Mouse (Mus musculus) adrenal gland, postnatal 0 days (tissue): ENCODE results near the gene H2al1i. TPM values are rescaled to one million over a fixed set of nuclear protein-coding genes. Genes with fewer than 3 reads are reported as not detected.

Experiments
- polyA plus RNA-seq: library from polyadenylated mRNA; unstranded; fragments of >200 nt; fragmentation: Nextera tagmentation; extraction: Ambion mirVana; gene quantifications from 2 replicates; pipeline ENCODE4 v1.2.1, GENCODE M21; 2015

Gene H2al1i
- not detected in 2 replicates for polyA plus RNA-seq

GRCm38 (mm10) chrX:11324359-11324758 is at the start of gene H2al1i:
H2al1i (plus strand) TSS chrX:11324659.

DNA sequence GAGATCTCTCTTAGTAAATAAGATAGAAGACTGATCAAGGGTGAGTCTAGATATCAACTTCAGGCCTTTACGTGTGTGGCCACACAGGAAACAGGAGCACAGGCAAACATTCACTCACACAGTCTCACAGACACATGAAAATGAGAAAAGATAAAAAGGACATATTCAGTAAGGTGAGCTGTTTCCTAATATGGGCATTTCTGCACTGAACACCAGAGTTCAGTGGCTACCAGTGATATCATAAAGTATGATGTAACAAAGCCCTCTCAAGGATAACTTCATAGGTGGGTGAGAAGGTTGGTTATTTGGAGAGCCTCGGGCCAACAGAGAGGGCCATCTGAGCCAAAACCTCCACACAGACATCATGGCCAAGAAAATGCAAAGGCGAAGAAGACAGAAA is 25.5 kb upstream of the H2al1i start, which contains the start of gene H2al1a:
Gene H2al1a, plus strand, starts transcription at position 301 of the 400 bp plus-strand sequence.

DNA sequence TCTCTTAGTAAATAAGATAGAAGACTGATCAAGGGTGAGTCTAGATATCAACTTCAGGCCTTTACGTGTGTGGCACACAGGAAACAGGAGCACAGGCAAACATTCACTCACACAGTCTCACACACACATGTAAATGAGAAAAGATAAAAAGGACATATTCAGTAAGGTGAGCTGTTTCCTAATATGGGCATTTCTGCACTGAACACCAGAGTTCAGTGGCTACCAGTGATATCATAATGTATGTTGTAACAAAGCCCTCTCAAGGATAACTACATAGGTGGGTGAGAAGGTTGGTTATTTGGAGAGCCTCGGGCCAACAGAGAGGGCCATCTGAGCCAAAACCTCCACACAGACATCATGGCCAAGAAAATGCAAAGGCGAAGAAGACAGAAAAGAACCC is 22.3 kb upstream of the H2al1i start, which contains the start of gene H2al1b:
Gene H2al1b, plus strand, starts transcription at position 301 of the 400 bp plus-strand sequence.

DNA sequence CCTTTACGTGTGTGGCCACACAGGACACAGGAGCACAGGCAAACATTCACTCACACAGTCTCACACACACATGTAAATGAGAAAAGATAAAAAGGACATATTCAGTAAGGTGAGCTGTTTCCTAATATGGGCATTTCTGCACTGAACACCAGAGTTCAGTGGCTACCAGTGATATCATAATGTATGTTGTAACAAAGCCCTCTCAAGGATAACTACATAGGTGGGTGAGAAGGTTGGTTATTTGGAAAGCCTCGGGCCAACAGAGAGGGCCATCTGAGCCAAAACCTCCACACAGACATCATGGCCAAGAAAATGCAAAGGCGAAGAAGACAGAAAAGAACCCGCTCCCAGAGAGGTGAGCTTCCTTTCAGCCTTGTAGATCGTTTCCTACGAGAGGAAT is 19.1 kb upstream of the H2al1i start, which contains the start of gene H2al1c:
Gene H2al1c, plus strand, starts transcription at position 301 of the 400 bp plus-strand sequence.

DNA sequence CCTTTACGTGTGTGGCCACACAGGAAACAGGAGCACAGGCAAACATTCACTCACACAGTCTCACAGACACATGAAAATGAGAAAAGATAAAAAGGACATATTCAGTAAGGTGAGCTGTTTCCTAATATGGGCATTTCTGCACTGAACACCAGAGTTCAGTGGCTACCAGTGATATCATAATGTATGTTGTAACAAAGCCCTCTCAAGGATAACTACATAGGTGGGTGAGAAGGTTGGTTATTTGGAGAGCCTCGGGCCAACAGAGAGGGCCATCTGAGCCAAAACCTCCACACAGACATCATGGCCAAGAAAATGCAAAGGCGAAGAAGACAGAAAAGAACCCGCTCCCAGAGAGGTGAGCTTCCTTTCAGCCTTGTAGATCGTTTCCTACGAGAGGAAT is 15.9 kb upstream of the H2al1i start, which contains the start of gene H2al1d:
Gene H2al1d, plus strand, starts transcription at position 301 of the 400 bp plus-strand sequence.

GRCm38 (mm10) chrX:11311634-11312033 is 12.8 kb upstream of the H2al1i start, which contains the start of gene H2al1e:
H2al1e (plus strand) TSS chrX:11311934.

DNA sequence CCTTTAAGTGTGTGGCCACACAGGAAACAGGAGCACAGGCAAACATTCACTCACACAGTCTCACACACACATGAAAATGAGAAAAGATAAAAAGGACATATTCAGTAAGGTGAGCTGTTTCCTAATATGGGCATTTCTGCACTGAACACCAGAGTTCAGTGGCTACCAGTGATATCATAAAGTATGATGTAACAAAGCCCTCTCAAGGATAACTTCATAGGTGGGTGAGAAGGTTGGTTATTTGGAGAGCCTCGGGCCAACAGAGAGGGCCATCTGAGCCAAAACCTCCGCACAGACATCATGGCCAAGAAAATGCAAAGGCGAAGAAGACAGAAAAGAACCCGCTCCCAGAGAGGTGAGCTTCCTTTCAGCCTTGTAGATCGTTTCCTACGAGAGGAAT is 9.6 kb upstream of the H2al1i start, which contains the start of gene H2al1f:
Gene H2al1f, plus strand, starts transcription at position 301 of the 400 bp plus-strand sequence.

GRCm38 (mm10) chrX:11317956-11318355 is 6.5 kb upstream of the H2al1i start, which contains the start of gene H2al1g:
H2al1g (plus strand) TSS chrX:11318256.

GRCm38 (mm10) chrX:11321192-11321591 is 3.3 kb upstream of the H2al1i start, which contains the start of gene H2al1h:
H2al1h (plus strand) TSS chrX:11321492.

GRCm38 (mm10) chrX:11327522-11327921 is 3.1 kb downstream of the H2al1i start, which contains the start of gene H2al1j:
H2al1j (plus strand) TSS chrX:11327822.

Other genes starting within 250 kb of the H2al1i start
- gene H2al1a, start 25.4 kb upstream of the H2al1i start, polyA plus RNA-seq = not detected in 2 replicates
- not detected in 2 replicates for gene H2al1b, start 22.2 kb upstream of the H2al1i start, polyA plus RNA-seq
- gene H2al1c, start 19.0 kb upstream of the H2al1i start, polyA plus RNA-seq = not detected in 2 replicates
- not detected in 2 replicates for gene H2al1d, start 15.8 kb upstream of the H2al1i start, polyA plus RNA-seq
- gene H2al1e, start 12.7 kb upstream of the H2al1i start, polyA plus RNA-seq = not detected in 2 replicates
- gene H2al1f, start 9.5 kb upstream of the H2al1i start, polyA plus RNA-seq = not detected in 2 replicates
- not detected in 2 replicates for gene H2al1g, start 6.4 kb upstream of the H2al1i start, polyA plus RNA-seq
- not detected in 2 replicates for gene H2al1h, start 3.2 kb upstream of the H2al1i start, polyA plus RNA-seq
- gene H2al1j, start 3.2 kb downstream of the H2al1i start, polyA plus RNA-seq = not detected in 2 replicates